Mouse (Mus musculus): ENCODE results near the gene Agtrap.

Agtrap gene

GRCm38 (mm10) chr4:148108565-148109100 is 20.8 kb upstream of the Agtrap start:
- in situ Hi-C loops (cut with MboI; ENCODE audit: unreplicated experiment in 2 of 2), result no loop called here

DNA sequence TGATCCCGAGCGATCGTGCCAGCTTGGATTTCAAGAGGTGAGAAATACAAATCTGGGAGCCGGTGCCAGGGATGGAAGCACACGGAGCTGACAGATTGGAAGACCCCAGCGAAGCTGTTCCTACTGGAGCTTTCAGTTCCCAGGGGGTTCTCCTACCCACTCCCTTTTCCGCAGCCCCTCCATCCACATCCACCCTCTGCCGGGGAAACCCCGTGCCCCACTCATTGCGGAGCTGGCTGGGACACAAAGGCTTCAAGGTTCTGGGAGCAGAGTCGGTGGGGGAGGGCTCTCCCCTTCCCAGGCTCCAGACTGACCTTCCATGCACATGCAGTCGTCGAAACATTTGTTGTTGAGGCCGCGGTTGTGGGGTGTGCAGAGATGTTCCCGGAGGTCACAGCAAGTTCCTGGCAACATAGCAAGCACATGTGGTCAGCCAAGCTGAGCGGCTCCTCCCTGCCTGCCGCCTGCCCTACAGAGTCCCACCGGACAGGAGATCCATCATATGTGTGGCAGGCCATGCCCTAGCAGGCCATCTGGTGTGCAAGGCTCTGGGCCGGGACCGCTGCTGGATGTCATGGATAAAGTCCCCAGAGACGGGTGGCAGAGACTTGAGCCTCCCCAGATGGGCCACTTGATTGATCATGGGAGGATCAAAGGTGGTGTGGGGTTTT is 19.9 kb upstream of the Agtrap start:
- in situ Hi-C loops (cut with MboI; ENCODE audit: unreplicated experiment in 2 of 2), result no loop called here

DNA sequence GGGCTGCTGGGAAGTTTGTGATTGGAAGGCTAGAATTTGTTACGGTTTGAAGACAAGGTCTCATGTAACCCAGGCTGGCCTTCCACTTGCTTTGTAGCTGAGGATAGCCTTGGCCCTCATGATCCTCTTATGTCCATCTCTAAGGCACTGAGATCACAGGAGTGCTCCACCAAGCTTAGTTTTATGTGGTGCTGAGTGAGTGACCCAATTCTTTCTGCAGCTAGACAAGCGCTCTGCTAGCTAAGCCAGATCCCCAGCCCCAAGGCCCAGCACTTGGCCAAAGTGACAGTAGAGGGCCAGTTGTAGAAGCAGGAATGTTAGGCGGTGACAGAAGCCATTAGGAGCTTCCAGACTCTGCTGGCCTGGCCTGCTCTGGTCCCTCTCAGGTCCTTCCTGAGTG is 16.3 kb upstream of the Agtrap start:
- in situ Hi-C loops (cut with MboI; ENCODE audit: unreplicated experiment in 2 of 2), result no loop called here

DNA sequence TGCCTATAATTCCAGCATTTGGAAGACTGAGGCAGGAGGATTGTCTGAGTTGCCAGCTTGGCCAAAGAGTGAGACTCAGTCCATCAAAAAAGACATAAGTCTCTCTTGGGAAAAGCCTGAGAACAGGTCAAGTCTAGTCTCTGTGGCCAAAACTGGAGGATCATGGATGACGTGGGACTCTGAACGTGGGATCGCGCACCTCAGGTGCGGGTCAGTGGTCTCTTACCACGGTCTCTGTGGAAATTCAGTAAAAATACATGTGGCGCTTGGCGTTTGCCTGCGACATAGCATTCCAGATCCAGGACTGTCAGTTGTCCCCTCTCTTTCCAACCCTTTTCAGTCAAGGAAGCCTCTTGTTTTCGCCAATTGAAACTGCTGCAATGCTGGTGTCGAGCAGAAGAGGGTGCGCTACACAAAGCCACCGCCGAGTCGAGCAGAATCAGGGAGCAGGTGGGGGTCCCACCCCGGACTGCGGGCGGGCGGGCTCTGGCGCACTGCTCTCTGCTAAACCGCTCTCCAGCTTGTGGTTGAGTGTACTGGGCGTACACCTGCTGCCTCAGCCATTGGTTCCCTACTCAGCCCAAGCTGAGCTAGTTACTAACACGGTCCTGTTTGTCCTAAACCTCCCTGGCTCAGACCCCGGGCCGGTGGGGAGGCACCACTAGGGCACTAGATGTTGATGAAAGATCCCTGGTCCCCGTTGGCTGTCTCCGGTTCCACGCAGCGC is 14.1 kb upstream of the Agtrap start:
- in situ Hi-C loops (cut with MboI; ENCODE audit: unreplicated experiment in 2 of 2), result no loop called here

DNA sequence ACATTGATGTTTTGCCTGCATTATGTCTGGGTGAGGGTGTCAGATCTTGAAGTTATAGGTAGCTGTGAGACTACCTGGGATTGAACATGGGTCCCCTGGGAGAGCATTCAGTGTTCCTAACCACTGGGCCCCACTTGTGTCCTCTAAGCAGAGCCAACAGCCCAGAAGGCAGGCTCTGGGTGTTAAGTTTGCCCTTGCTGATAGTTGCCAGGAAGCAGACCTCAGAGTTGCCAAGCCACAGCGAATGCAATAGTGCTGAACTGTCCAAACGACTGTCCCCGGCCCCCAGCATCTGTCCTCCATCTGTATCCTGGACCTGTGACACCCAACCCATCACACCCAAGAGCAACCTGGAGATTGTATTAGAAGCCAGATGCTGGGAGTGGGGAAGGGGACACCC is 10.8 kb upstream of the Agtrap start:
- in situ Hi-C loops (cut with MboI; ENCODE audit: unreplicated experiment in 2 of 2), result no loop called here

- in situ Hi-C loops (cut with MboI; ENCODE audit: unreplicated experiment in 2 of 2), result no loop called here
Measured at GRCm38 (mm10) chr4:148097936-148098335, 10.1 kb upstream of the Agtrap start.

GRCm38 (mm10) chr4:148095081-148095480 is 7.2 kb upstream of the Agtrap start:
- in situ Hi-C loops (cut with MboI; ENCODE audit: unreplicated experiment in 2 of 2), result no loop called here

DNA sequence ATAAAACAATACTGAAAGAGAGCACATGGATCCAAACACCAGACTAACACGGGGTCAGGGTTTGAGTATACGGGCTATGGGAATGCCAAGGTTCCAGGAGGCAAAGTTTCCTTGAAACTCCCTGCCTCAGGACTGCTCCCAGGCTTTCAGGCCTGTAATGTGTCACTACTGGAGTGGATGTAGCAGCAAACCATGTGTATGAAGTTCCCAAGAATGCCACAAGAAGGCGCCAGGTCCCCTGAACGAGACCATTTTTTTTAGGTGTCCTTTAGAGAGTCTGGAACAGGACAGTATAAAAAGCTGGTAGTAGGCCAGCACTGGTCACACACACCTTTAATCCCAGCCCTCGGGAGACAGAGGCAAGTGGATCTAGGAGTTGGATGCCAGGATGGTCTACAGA is 6.3 kb upstream of the Agtrap start:
- in situ Hi-C loops (cut with MboI; ENCODE audit: unreplicated experiment in 2 of 2), result no loop called here

- in situ Hi-C loops (cut with MboI; ENCODE audit: unreplicated experiment in 2 of 2), result no loop called here
Measured at GRCm38 (mm10) chr4:148092551-148093271, 4.9 kb upstream of the Agtrap start.

DNA sequence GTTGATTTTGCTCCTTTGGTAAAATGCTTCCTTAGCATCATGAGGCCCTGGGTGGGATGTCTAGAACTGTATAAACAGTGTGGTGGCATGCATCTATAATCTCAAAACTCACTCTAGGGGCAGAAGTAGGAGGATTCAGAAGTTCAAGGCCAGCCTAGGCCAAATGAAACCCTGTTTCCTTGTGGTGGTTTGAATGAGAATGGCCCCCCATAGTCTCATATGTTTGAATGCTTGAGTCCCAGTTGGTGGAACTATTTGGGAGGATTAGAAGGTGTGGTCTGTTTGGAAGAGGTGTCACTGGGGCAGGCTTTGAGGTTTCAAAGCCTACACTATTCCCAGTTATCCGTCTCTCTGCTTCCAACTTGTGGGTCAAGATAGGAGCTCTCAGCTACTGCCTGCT is 3.4 kb upstream of the Agtrap start:
- in situ Hi-C loops (cut with MboI; ENCODE audit: unreplicated experiment in 2 of 2), result no loop called here

- in situ Hi-C loops (cut with MboI; ENCODE audit: unreplicated experiment in 2 of 2), result loop anchor here in 1 of 2 experiments (5.0 kb wide), 1 partner anchor 52 kb away; the partner anchor contains the start of genes Clcn6 and Mthfr
Measured at GRCm38 (mm10) chr4:148089166-148089565, 1.3 kb upstream of the Agtrap start.

DNA sequence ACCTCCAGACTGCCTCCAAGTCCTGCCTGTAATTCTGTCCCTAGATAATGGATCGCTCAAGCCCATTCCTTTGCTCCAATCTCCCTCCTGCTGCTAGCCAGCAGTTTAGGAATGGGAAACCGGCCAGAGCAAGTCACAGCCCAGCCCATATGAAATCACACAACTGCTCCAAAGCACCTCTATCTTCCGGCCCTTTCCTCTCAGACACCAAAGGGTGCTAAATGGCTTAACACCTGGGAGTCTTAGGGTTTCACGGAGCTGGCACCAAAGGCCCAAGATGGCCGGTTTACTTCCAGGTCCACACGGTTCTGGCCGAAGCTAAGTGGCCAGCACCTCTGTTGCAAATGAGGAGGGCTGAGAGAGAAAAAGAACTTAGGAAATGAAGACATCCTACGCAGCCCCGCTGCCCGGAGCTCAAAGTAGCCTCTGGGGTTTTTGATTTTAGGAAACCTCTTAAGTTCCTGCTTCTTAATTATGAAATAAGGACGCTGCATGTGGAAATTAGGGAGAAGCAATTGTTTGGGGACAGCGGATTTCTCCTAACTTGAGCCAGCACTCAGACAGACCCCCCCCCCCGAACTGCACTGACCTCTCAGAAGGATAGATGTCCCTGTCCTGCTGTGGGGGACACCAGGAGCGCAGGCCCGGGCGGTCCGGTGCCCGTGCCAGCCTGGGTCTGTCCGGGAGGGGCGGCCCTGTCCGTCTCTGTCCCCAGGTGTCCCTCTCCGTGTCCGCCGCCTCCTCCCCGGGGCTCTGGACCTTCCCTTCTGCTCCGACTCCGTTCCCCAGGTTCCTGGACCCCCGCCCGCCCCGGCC is 532 bp downstream of the Agtrap start:
- in situ Hi-C loops (cut with MboI; ENCODE audit: unreplicated experiment in 2 of 2), result loop anchor here in 1 of 2 experiments (5.0 kb wide), 1 partner anchor 50 kb away; the partner anchor contains the start of genes Clcn6 and Mthfr

GRCm38 (mm10) chr4:148085907-148086305 is 1.9 kb downstream of the Agtrap start:
- in situ Hi-C loops (cut with MboI; ENCODE audit: unreplicated experiment in 2 of 2), result loop anchor here in 1 of 2 experiments (5.0 kb wide), 1 partner anchor 49 kb away; the partner anchor contains the start of genes Clcn6 and Mthfr

DNA sequence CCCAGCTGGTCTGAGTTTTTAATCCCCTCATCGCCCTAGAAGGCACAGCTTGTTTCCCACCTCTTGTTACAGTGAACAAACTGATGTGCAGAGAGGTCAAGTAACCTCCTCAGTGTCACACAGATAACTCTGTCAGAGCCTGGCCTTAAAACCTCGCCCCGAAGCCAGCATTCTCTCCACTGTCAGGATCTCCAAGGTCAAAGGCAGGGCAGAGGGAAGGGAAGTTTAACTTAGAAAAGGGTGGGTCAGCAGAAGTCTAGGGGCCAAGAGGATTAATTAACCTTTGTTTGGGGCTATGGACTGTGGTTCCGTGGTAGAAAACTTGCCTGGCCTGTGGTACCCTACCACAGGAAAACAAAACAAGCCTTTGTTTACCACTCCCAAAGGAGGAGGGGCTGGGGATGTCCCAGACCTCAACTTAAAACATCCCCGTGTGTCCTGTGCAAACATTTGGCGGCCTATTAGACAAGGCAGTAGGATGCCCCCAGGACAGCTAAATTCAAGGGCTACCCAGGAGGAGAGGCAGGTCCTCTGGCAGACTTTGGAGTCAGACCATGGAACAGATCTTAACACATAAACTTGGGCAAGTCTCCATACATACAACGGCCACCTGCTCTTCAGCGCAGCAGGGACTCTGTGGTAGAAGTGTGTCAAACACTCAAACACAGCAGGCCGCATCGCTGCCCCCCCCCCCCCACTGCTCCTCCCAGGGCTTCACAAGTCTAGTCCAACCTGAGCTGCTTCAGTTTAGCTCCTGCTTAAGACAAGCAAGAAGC is 2.5 kb downstream of the Agtrap start:
- in situ Hi-C loops (cut with MboI; ENCODE audit: unreplicated experiment in 2 of 2), result loop anchor here in 1 of 2 experiments (5.0 kb wide), 1 partner anchor 48 kb away; the partner anchor contains the start of genes Clcn6 and Mthfr

DNA sequence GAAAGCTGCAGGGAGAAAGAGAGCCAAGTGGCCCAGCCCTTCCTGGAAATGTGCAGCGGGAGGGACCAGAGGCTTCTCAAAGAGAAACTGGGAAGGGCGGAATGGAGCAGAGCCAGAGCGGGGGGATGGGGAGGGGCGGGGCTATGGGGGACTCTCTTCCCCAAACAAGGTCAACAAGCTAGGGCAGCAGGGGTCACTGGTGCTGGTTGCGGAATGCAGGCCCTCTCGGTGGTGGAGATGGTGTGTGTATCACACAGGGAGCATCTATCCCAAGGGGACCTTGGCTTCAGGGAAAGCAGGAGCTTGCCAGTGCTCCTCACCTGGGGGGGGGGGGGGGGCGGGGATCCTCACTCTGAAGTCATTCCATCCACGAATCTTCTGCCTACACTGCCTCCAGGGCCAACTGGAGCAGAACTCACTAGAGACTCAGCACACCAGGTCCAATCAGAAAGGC is 3.5 kb downstream of the Agtrap start:
- in situ Hi-C loops (cut with MboI; ENCODE audit: unreplicated experiment in 2 of 2), result loop anchor here (5.0 kb wide), 1 partner anchor 127 kb away; no protein-coding TSS in a partner anchor

GRCm38 (mm10) chr4:148083176-148083899 is 4.5 kb downstream of the Agtrap start:
- in situ Hi-C loops (cut with MboI; ENCODE audit: unreplicated experiment in 2 of 2), result loop anchor here (5.0 kb wide), 1 partner anchor 126 kb away; no protein-coding TSS in a partner anchor

GRCm38 (mm10) chr4:148082257-148083044 is 5.4 kb downstream of the Agtrap start:
- in situ Hi-C loops (cut with MboI; ENCODE audit: unreplicated experiment in 2 of 2), result loop anchor here (5.0 kb wide), 1 partner anchor 125 kb away; no protein-coding TSS in a partner anchor

All from v-Abl transformed pro-B cells (cell line).